Mouse (Mus musculus) stomach, embryonic 15.5 days (tissue): Measurements from ENCODE around the gene Lef1. TPM values are rescaled to one million over a fixed set of nuclear protein-coding genes. Genes with fewer than 3 reads are reported as not detected.
A peak's percentile ranks its signal among the peaks of the same experiment; 100 is the strongest.

ENCODE experiments used
- ATAC-seq: fragments of 200-750 bp; cut with Nextera tagmentation; 2 replicates; pipeline ENCODE4 v1.8.0; 2017; ENCODE audit warnings: low read depth, moderate number of reproducible peaks, moderate TSS enrichment; ENCODE audit not compliant: insufficient read depth, low FRiP score
- H3K27ac ChIP-seq: fragments of 300-500 bp; sonication (generic); 2 replicates; pipeline ENCODE4 v1.5.1; 2015; ENCODE audit warnings: mild to moderate bottlenecking, inconsistent platforms
- H3K27me3 ChIP-seq: fragments of 300-500 bp; sonication (generic); replicated peaks from 2 replicates; pipeline ENCODE4 v1.6.1; 2015; ENCODE audit warnings: inconsistent platforms
- H3K36me3 ChIP-seq: fragments of 300-500 bp; sonication (generic); 2 replicates; pipeline ENCODE4 v1.6.1; 2015; ENCODE audit warnings: inconsistent platforms
- H3K4me1 ChIP-seq: fragments of 300-500 bp; sonication (generic); 2 replicates; pipeline ENCODE4 v1.6.1; 2015; ENCODE audit warnings: inconsistent platforms
- H3K4me2 ChIP-seq: fragments of 300-500 bp; sonication (generic); 2 replicates; pipeline ENCODE4 v1.6.1; 2015; ENCODE audit warnings: mild to moderate bottlenecking, inconsistent platforms
- H3K4me3 ChIP-seq: fragments of 300-500 bp; sonication (generic); replicated peaks from 2 replicates; pipeline ENCODE4 v1.5.1; 2015; ENCODE audit warnings: inconsistent platforms
- H3K9ac ChIP-seq: fragments of 300-500 bp; sonication (generic); 2 replicates; pipeline ENCODE4 v1.6.1; 2015; ENCODE audit warnings: inconsistent platforms
- H3K9me3 ChIP-seq: fragments of 300-500 bp; sonication (generic); 2 replicates; pipeline ENCODE4 v1.6.1; 2016; ENCODE audit warnings: inconsistent platforms
- WGBS: fragments of 180-500 bp; shearing (Covaris S2); methylation state at CpG from one replicate; pipeline ENCODE4 v1.1.7; 2015; 5-methylcytosine and 5-hydroxymethylcytosine counted together
- polyA plus RNA-seq: library from polyadenylated mRNA; unstranded; fragments of >200 nt; fragmentation: Nextera tagmentation; extraction: Ambion mirVana; gene quantifications from 2 replicates; pipeline ENCODE4 v1.2.1, GENCODE M21; 2015

The Lef1 gene
- polyA plus RNA-seq = 0.95 and 0.99 TPM in 2 replicates

GRCm38 (mm10) chr3:131110191-131111150 is at the start of gene Lef1:
TSS of gene Lef1 (plus strand) at chr3:131110471.
- WGBS = under 1% methylated on average over 66 of the region's 69 CpGs
- no peaks in the 10 kb centered on the region for H3K9me3 ChIP-seq
- peak within 1 kb of the TSS; percentile 91 for H3K4me2 ChIP-seq
- H3K27me3 ChIP-seq = peaks cover 81% of the 10 kb centered on the region
- H3K36me3 ChIP-seq = no peaks in the 10 kb centered on the region
- 0 out of 2 replicates have a peak, but pooled peaks have one; percentile 15 for ATAC-seq
- peak within 1 kb of the TSS; percentile 38 for H3K4me3 ChIP-seq
- H3K9ac ChIP-seq = no peak within 1 kb of the TSS
- peaks cover 39% of the 10 kb centered on the region for H3K4me1 ChIP-seq
- no peak within 1 kb of the TSS for H3K27ac ChIP-seq

GRCm38 (mm10) chr3:131065001-131065400 is 45.3 kb upstream of the Lef1 start:
- Histone ChIP-seq H3K27ac (no peak overlapping the region), H3K9ac (no peak overlapping the region), H3K4me2 (no peak overlapping the region), H3K4me1 (no peaks in the 10 kb centered on the region), H3K36me3 (no peaks in the 10 kb centered on the region), H3K4me3 (no peak overlapping the region), H3K9me3 (no peaks in the 10 kb centered on the region), H3K27me3 (no peaks in the 10 kb centered on the region)
- WGBS = 85% methylated on average over 9 of the region's 9 CpGs
- no peak for ATAC-seq

- Histone ChIP-seq H3K27me3 (no peaks in the 10 kb centered on the region), H3K4me3 (no peak overlapping the region), H3K36me3 (no peaks in the 10 kb centered on the region), H3K9me3 (no peaks in the 10 kb centered on the region), H3K27ac (no peak overlapping the region), H3K4me1 (no peaks in the 10 kb centered on the region), H3K4me2 (no peak overlapping the region), H3K9ac (no peak overlapping the region)
- no peak for ATAC-seq
- 23% methylated on average over 8 of the region's 8 CpGs for WGBS
Observed at GRCm38 (mm10) chr3:131066171-131066570, 44.1 kb upstream of the Lef1 start.

GRCm38 (mm10) chr3:131068000-131068399 is 42.3 kb upstream of the Lef1 start:
- no peak for ATAC-seq
- no peaks in the 10 kb centered on the region for H3K36me3 ChIP-seq
- H3K9ac ChIP-seq = no peak overlapping the region
- no peaks in the 10 kb centered on the region for H3K4me1 ChIP-seq
- 83% methylated on average over 5 of the region's 5 CpGs for WGBS
- no peaks in the 10 kb centered on the region for H3K9me3 ChIP-seq
- no peak overlapping the region for H3K4me3 ChIP-seq
- H3K4me2 ChIP-seq = no peak overlapping the region
- H3K27ac ChIP-seq = no peak overlapping the region
- no peaks in the 10 kb centered on the region for H3K27me3 ChIP-seq

GRCm38 (mm10) chr3:131070210-131070609 is 40.1 kb upstream of the Lef1 start:
- ATAC-seq = no peak
- WGBS = 71% methylated on average over 7 of the region's 7 CpGs
- no peaks in the 10 kb centered on the region for H3K36me3 ChIP-seq
- no peaks in the 10 kb centered on the region for H3K4me1 ChIP-seq
- H3K27ac ChIP-seq = no peak overlapping the region
- no peaks in the 10 kb centered on the region for H3K27me3 ChIP-seq
- H3K9me3 ChIP-seq = no peaks in the 10 kb centered on the region
- no peak overlapping the region for H3K4me2 ChIP-seq
- H3K4me3 ChIP-seq = no peak overlapping the region
- no peak overlapping the region for H3K9ac ChIP-seq

GRCm38 (mm10) chr3:131072661-131073060 is 37.6 kb upstream of the Lef1 start:
- H3K4me1 ChIP-seq = no peaks in the 10 kb centered on the region
- no peak overlapping the region for H3K9ac ChIP-seq
- no peak overlapping the region for H3K27ac ChIP-seq
- H3K27me3 ChIP-seq = no peaks in the 10 kb centered on the region
- 73% methylated on average over 4 of the region's 4 CpGs for WGBS
- no peak for ATAC-seq
- H3K4me2 ChIP-seq = no peak overlapping the region
- H3K4me3 ChIP-seq = no peak overlapping the region
- no peaks in the 10 kb centered on the region for H3K9me3 ChIP-seq
- H3K36me3 ChIP-seq = no peaks in the 10 kb centered on the region

GRCm38 (mm10) chr3:131073946-131074345 is 36.3 kb upstream of the Lef1 start:
- WGBS = 88% methylated on average over 4 of the region's 4 CpGs
- ATAC-seq = no peak
- H3K4me3 ChIP-seq = no peak overlapping the region

GRCm38 (mm10) chr3:131078041-131078621 is 32.1 kb upstream of the Lef1 start:
- Histone ChIP-seq H3K4me3 (no peak overlapping the region), H3K36me3 (no peaks in the 10 kb centered on the region), H3K9me3 (no peaks in the 10 kb centered on the region), H3K9ac (no peak overlapping the region), H3K27me3 (no peaks in the 10 kb centered on the region), H3K27ac (no peak overlapping the region), H3K4me2 (no peak overlapping the region), H3K4me1 (no peaks in the 10 kb centered on the region)
- no peak for ATAC-seq
- 85% methylated on average over 6 of the region's 6 CpGs for whole genome bisulfite sequencing

More at GRCm38 (mm10) chr3:131073946-131074345, 36.3 kb upstream of the Lef1 start:
- Histone ChIP-seq H3K36me3 (no peaks in the 10 kb centered on the region), H3K27ac (no peak overlapping the region), H3K4me1 (no peaks in the 10 kb centered on the region), H3K9me3 (no peaks in the 10 kb centered on the region), H3K9ac (no peak overlapping the region), H3K4me2 (no peak overlapping the region), H3K27me3 (no peaks in the 10 kb centered on the region)

- WGBS = 62% methylated on average over 5 of the region's 5 CpGs
- H3K4me1 ChIP-seq = no peaks in the 10 kb centered on the region
Observed at GRCm38 (mm10) chr3:131078719-131079118, 31.6 kb upstream of the Lef1 start.

GRCm38 (mm10) chr3:131083722-131084121 is 26.5 kb upstream of the Lef1 start:
- Histone ChIP-seq H3K27me3 (peaks cover 5% of the 10 kb centered on the region; the same call in 1 of the 2 replicates), H3K4me1 (peaks cover 5% of the 10 kb centered on the region; the same call in 1 of the 2 replicates), H3K9ac (no peak overlapping the region), H3K9me3 (no peaks in the 10 kb centered on the region), H3K27ac (no peak overlapping the region), H3K36me3 (no peaks in the 10 kb centered on the region), H3K4me2 (no peak overlapping the region), H3K4me3 (no peak overlapping the region)
- 70% methylated on average over 6 of the region's 6 CpGs for WGBS
- no peak for ATAC-seq

More at GRCm38 (mm10) chr3:131078719-131079118, 31.6 kb upstream of the Lef1 start:
- no peak overlapping the region for H3K27ac ChIP-seq
- no peaks in the 10 kb centered on the region for H3K9me3 ChIP-seq
- H3K27me3 ChIP-seq = no peaks in the 10 kb centered on the region
- H3K36me3 ChIP-seq = no peaks in the 10 kb centered on the region
- ATAC-seq = no peak
- no peak overlapping the region for H3K4me2 ChIP-seq
- H3K4me3 ChIP-seq = no peak overlapping the region
- no peak overlapping the region for H3K9ac ChIP-seq

GRCm38 (mm10) chr3:131084718-131085561 is 25.3 kb upstream of the Lef1 start:
- 9% methylated on average over 30 of the region's 30 CpGs for WGBS
- H3K27ac ChIP-seq = no peak overlapping the region
- H3K27me3 ChIP-seq = peaks cover 5% of the 10 kb centered on the region; the same call in 1 of the 2 replicates
- H3K9me3 ChIP-seq = no peaks in the 10 kb centered on the region
- H3K36me3 ChIP-seq = no peaks in the 10 kb centered on the region
- H3K4me2 ChIP-seq = peak overlapping the region; percentile 53
- no peak for ATAC-seq
- peaks cover 5% of the 10 kb centered on the region; the same call in 1 of the 2 replicates for H3K4me1 ChIP-seq
- H3K9ac ChIP-seq = no peak overlapping the region
- H3K4me3 ChIP-seq = peak overlapping the region; percentile 25
